20 mouse cellular contexts compared by ENCODE assay signal in genomic region chr12:88707786-88708185, GRCm38 (mm10). TPM values are rescaled to one million over a fixed set of nuclear protein-coding genes. Genes with fewer than 3 reads are reported as not detected.
DNase-seq lines count a peak whose midpoint lies in the region; ATAC-seq lines count a peak whose summit lies in the region.
"Had no signal": no experiment of that assay in that cellular context is flagged by ENCODE, and none has a peak within 500 bp of the region (broad histone marks: within the 10 kb centered on the region; RNA-seq: fewer than 3 reads in every experiment).

No protein-coding gene starts in this region.

- peak; percentile 53 for DNase-seq in left cerebral cortex, adult 11 months (ENCODE audit: low spot score)
- DNase-seq in left cerebral cortex, postnatal 10 days (ENCODE audit: extremely low spot score in 1 of 2, low spot score in 2 of 2) = no peak
- DNase-seq in right cerebral cortex, adult 2 months (ENCODE audit: low spot score in 2 of 2) = peak; percentile 53 to 60
- DNase-seq in right cerebral cortex, postnatal 14 days = no peak
- DNase-seq in left cerebral cortex, postnatal 25 days (ENCODE audit: low spot score in 2 of 2) = peak; percentile 37 to 92
- peak; percentile 21 to 75 for DNase-seq in right cerebral cortex, postnatal 36 days (ENCODE audit: low spot score in 2 of 2)
- no peak for DNase-seq in ovary, adult 18-20 months (ENCODE audit: low spot score)
- DNase-seq in hindbrain, embryonic 11.5 days (ENCODE audit: low spot score) = no peak
- DNase-seq: adrenal gland, adult 2 months; adrenal gland, postnatal 25 days; cerebellum, adult 2 months; cerebellum, postnatal 10 days; forebrain, postnatal 0 days; gastrocnemius, postnatal 36 days; heart, adult 11 months; heart, postnatal 36 days had no signal

- no peaks in the 10 kb centered on the region for H3K27me3 ChIP-seq in hindbrain, embryonic 11.5 days (ENCODE audit: control insufficient read depth, insufficient read depth, low read length)
- H3K27me3 ChIP-seq: forebrain, embryonic 13.5 days; heart, embryonic 13.5 days; hindbrain, embryonic 12.5 days had no signal

- no peak overlapping the region for H3K27ac ChIP-seq in hindbrain, embryonic 11.5 days (ENCODE audit: low read depth, low read length)
- H3K27ac ChIP-seq: embryonic facial prominence, embryonic 10.5 days; forebrain, embryonic 13.5 days; heart, embryonic 13.5 days; hindbrain, embryonic 12.5 days had no signal

- H3K9ac ChIP-seq in hindbrain, embryonic 11.5 days (ENCODE audit: low read depth, low read length) = no peak overlapping the region
- H3K9ac ChIP-seq: forebrain, embryonic 13.5 days; forebrain, postnatal 0 days; heart, embryonic 13.5 days; hindbrain, embryonic 12.5 days had no signal

- H3K4me3 ChIP-seq in hindbrain, embryonic 11.5 days (ENCODE audit: low read depth, low read length) = no peak overlapping the region
- H3K4me3 ChIP-seq: embryonic facial prominence, embryonic 10.5 days; forebrain, embryonic 13.5 days; heart, embryonic 13.5 days; hindbrain, embryonic 12.5 days had no signal

- no peak for ATAC-seq in hindbrain, embryonic 11.5 days (ENCODE audit: low FRiP score)
- ATAC-seq: forebrain, embryonic 13.5 days; forebrain, postnatal 0 days had no signal

- no peak overlapping the region for H3K4me2 ChIP-seq in hindbrain, embryonic 11.5 days (replicated peaks; ENCODE audit: low read depth, low read length)
- H3K4me2 ChIP-seq: forebrain, embryonic 13.5 days; heart, embryonic 13.5 days; hindbrain, embryonic 12.5 days had no signal

- 91% methylated on average over 3 of the region's 3 CpGs for whole genome bisulfite sequencing in hindbrain, embryonic 11.5 days

- H3K4me1 ChIP-seq in hindbrain, embryonic 11.5 days (replicated peaks; ENCODE audit: control insufficient read depth, insufficient read depth, low read length) = no peaks in the 10 kb centered on the region
- H3K4me1 ChIP-seq: embryonic facial prominence, embryonic 10.5 days; heart, embryonic 13.5 days had no signal

- intact Hi-C loops in left cerebral cortex, postnatal 10 days (cut with DNase I) = loop anchor here (10.0 kb wide), 1 partner anchor 303 kb away; no protein-coding TSS in a partner anchor
- intact Hi-C loops in left cerebral cortex, postnatal 25 days (cut with DNase I) = loop anchor here (1.0 to 10.0 kb wide), 3 partner anchors 31 to 400 kb away; no protein-coding TSS in a partner anchor

- H3K36me3 ChIP-seq in hindbrain, embryonic 11.5 days (ENCODE audit: control insufficient read depth, insufficient read depth, low read length) = no peaks in the 10 kb centered on the region
- H3K36me3 ChIP-seq: embryonic facial prominence, embryonic 10.5 days; heart, embryonic 13.5 days; hindbrain, embryonic 12.5 days had no signal

- no peaks in the 10 kb centered on the region for H3K9me3 ChIP-seq in hindbrain, embryonic 11.5 days (ENCODE audit: control insufficient read depth, low read length)
- H3K9me3 ChIP-seq: embryonic facial prominence, embryonic 10.5 days; forebrain, embryonic 13.5 days; heart, embryonic 13.5 days; hindbrain, embryonic 12.5 days had no signal

RNA-seq across cellular contexts. Expression of gene Nrxn3, which starts 14.9 kb away (rescaled TPM):
- total RNA-seq in left cerebral cortex, postnatal 10 days (2021) = 100 to 1,000 TPM; 185 to 191 TPM
- total RNA-seq in left cerebral cortex, postnatal 25 days (2021) = 100 to 1,000 TPM; 209 to 271 TPM
- 27.7 and 52.4 TPM in 2 replicates for polyA plus RNA-seq in hindbrain, embryonic 11.5 days (2014; fragmentation: Nextera tagmentation; extraction: Ambion mirVana)

Comparison
In these comparisons a context has a peak if more than half of its experiments do, and no peak if none do; other contexts are left out.
1. DNase-seq: peak in left cerebral cortex, adult 11 months (single experiment), right cerebral cortex, adult 2 months (2 of 2), left cerebral cortex, postnatal 25 days (2 of 2) and right cerebral cortex, postnatal 36 days (2 of 2); none in left cerebral cortex, postnatal 10 days (0 of 2), right cerebral cortex, postnatal 14 days (single experiment), ovary, adult 18-20 months (single experiment) and hindbrain, embryonic 11.5 days (single experiment).